Mouse (Mus musculus) kidney, adult 2 months (tissue): Measurements from ENCODE around the gene Hyls1.

Experiments
- CTCF ChIP-seq: fragments of 200-500 bp; conservative IDR thresholded peaks from 2 replicates; pipeline ENCODE4 v1.5.1; 2011; ENCODE audit warnings: low read depth, mild to moderate bottlenecking, control low read depth, low read length, moderate library complexity, mixed read lengths; ENCODE audit not compliant: insufficient read depth, insufficient read length
- POLR2A ChIP-seq: fragments of 200-500 bp; IDR thresholded peaks from one replicate; pipeline ENCODE4 v1.6.1; 2011; ENCODE audit warnings: low read depth, low read length, control low read depth

DNA sequence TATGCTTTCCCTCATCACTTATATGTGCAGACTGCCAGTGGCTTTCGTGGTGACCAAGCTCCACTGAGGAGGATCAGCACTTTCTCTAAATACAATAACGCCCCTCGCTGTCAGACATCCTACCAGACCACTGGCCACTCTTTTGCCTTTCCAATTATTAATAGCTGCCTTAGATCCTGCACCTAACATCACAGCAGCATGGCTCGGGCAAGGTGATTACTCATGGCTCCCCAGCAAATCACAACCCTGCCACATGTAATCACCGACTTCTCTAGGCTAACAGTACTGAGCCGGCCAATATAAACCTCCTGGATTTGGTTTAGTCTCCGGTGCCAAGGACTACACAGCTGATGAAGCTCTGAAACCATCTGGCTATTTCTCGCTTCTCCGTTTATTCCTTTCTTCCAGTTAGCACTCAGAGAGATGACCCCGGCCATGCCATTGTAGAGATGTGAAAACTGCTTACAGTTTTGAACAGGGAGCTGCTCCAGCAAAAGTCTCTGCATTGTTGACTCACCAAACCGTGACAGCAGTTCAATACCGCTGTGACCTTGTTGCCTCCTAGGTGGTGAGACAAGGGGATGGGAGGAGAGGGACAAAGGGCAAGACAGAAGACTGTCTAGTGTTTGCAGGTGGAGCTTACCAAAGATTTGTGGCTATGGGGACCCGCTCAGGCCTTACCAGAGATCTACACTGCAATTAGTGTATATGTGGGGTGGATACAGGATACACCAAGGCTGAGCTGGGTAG is 31.0 kb downstream of the Hyls1 start:
- no peak for TF ChIP-seq POLR2A
- TF ChIP-seq CTCF: no peak
